Mouse (Mus musculus): ENCODE data around the gene Kdm5c.

The Kdm5c gene

GRCm38 (mm10) chrX:152320535-152320934 is 87.7 kb downstream of the Kdm5c start:
- Histone ChIP-seq H3K4me1 (replicated peaks; ENCODE audit: low read depth, low read length) (0 out of 2 replicates have a peak, but pooled peaks cover 3% of the 10 kb centered on the region), H3K36me3 (ENCODE audit: insufficient read depth, low read length) (peaks cover 33% of the 10 kb centered on the region), H3K4me3 (replicated peaks; ENCODE audit: low read length) (no peak overlapping the region), H3K9me3 (ENCODE audit: low read length) (no peaks in the 10 kb centered on the region), H3K27me3 (ENCODE audit: insufficient read depth, low read length) (no peaks in the 10 kb centered on the region)
- TF ChIP-seq CTCF (conservative IDR thresholded peaks at IDR 0.05; ENCODE audit: low read length) (no peak), NANOG (IDR thresholded peaks at IDR 0.05; ENCODE audit: borderline replicate concordance, low read length) (no peak), POU5F1 (IDR thresholded peaks at IDR 0.05; ENCODE audit: borderline replicate concordance, low read length) (no peak)

DNA sequence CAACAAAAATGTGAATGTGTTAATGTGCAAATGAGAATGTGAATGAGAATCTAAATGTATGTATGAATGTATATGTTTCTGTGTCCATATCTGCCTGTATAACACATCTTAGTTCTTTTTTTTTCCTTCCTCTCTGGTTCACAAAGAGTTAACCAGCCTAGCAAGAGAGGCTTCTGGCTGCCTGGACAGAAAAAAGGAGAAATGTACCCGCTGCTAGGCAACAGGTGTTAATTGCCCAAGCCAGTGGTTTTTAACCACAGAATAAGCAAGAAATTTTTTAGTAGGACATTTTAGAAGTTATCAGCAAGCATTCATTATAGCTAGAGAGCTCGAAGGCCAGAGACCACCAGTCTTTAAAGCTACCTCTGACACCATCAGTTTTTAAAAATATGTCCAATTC is 90.0 kb downstream of the Kdm5c start:
- TF ChIP-seq CTCF (conservative IDR thresholded peaks at IDR 0.05; ENCODE audit: low read length) (no peak), POU5F1 (IDR thresholded peaks at IDR 0.05; ENCODE audit: borderline replicate concordance, low read length) (no peak), NANOG (IDR thresholded peaks at IDR 0.05; ENCODE audit: borderline replicate concordance, low read length) (no peak)
- peaks cover 33% of the 10 kb centered on the region for H3K36me3 ChIP-seq (ENCODE audit: insufficient read depth, low read length)
- H3K9me3 ChIP-seq (ENCODE audit: low read length): no peaks in the 10 kb centered on the region
- H3K4me3 ChIP-seq (replicated peaks; ENCODE audit: low read length): no peak overlapping the region
- H3K27me3 ChIP-seq (ENCODE audit: insufficient read depth, low read length): no peaks in the 10 kb centered on the region
- H3K4me1 ChIP-seq (replicated peaks; ENCODE audit: low read depth, low read length): 0 out of 2 replicates have a peak, but pooled peaks cover 8% of the 10 kb centered on the region

DNA sequence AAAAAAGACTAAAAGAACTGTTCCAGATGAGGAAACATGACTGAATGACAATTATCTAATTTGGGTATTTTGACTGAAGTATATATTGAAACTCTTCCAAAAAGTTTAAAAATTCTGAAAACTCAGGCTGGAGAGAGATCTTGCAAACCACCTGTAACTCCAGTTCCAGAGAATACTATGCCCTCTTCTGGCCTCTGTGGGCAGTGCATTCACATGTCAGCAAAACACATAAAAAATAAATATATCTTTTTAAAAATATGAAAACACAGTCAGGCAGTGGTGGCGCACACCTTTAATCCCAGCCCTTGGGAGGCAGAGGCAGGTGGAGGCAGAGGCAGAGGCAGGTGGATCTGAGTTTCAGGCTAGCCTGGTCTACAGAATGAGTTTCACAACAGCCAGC is 90.8 kb downstream of the Kdm5c start:
- peaks cover 29% of the 10 kb centered on the region for H3K36me3 ChIP-seq (ENCODE audit: insufficient read depth, low read length)
- H3K27me3 ChIP-seq (ENCODE audit: insufficient read depth, low read length): no peaks in the 10 kb centered on the region
- TF ChIP-seq POU5F1 (IDR thresholded peaks at IDR 0.05; ENCODE audit: borderline replicate concordance, low read length) (no peak), CTCF (conservative IDR thresholded peaks at IDR 0.05; ENCODE audit: low read length) (peak; percentile 20; the same call in 1 of the 2 replicates), NANOG (IDR thresholded peaks at IDR 0.05; ENCODE audit: borderline replicate concordance, low read length) (no peak)
- no peaks in the 10 kb centered on the region for H3K9me3 ChIP-seq (ENCODE audit: low read length)
- H3K4me3 ChIP-seq (replicated peaks; ENCODE audit: low read length): no peak overlapping the region
- peaks cover 13% of the 10 kb centered on the region; the same call in 1 of the 2 replicates for H3K4me1 ChIP-seq (replicated peaks; ENCODE audit: low read depth, low read length)

Data from E14TG2a.4 (cell line).